In genomic region chr19:41053530-41053929, GRCm38 (mm10) we compare ENCODE assay signal across 9 mouse cellular contexts. TPM values are rescaled to one million over a fixed set of nuclear protein-coding genes. Genes with fewer than 3 reads are reported as not detected.
DNase-seq lines count a peak whose midpoint lies in the region; ATAC-seq lines count a peak whose summit lies in the region.
"Had no signal": no experiment of that assay in that cellular context is flagged by ENCODE, and none has a peak within 500 bp of the region (broad histone marks: within the 10 kb centered on the region; RNA-seq: fewer than 3 reads in every experiment).

No protein-coding gene starts in this region.

- peak; percentile 49 for DNase-seq in embryo, embryonic 10 days (ENCODE audit: low spot score)
- DNase-seq in embryo, embryonic 9.5 days (ENCODE audit: extremely low spot score), result no peak
- DNase-seq in urinary bladder, postnatal 25 days (ENCODE audit: low spot score), result peak; percentile 15
- DNase-seq in urinary bladder, postnatal 36 days (ENCODE audit: low spot score in 2 of 2), result no peak
- peak; percentile 51 for DNase-seq in kidney, postnatal 10 days
- peak; percentile 31 to 65 for DNase-seq in spleen, adult 18-20 months
- no peak for DNase-seq in forebrain, embryonic 10.5 days (ENCODE audit: extremely low spot score, low spot score)

- ATAC-seq in cerebellum, adult (ENCODE audit: insufficient number of reproducible peaks, low FRiP score, low TSS enrichment), result no peak

- H3K27me3 ChIP-seq in forebrain, embryonic 10.5 days (ENCODE audit: poor library complexity, severe bottlenecking), result no peaks in the 10 kb centered on the region
- H3K27me3 ChIP-seq: neural tube, embryonic 12.5 days had no signal

- H3K9me3 ChIP-seq in forebrain, embryonic 10.5 days, result no peaks in the 10 kb centered on the region
- H3K9me3 ChIP-seq: neural tube, embryonic 12.5 days had no signal

- H3K4me3 ChIP-seq in forebrain, embryonic 10.5 days, result no peak overlapping the region
- H3K4me3 ChIP-seq: neural tube, embryonic 12.5 days had no signal

- no peak overlapping the region for H3K27ac ChIP-seq in forebrain, embryonic 10.5 days
- H3K27ac ChIP-seq: neural tube, embryonic 12.5 days had no signal

- WGBS in forebrain, embryonic 10.5 days, result 36% methylated on average over 10 of the region's 10 CpGs

- no peaks in the 10 kb centered on the region for H3K36me3 ChIP-seq in forebrain, embryonic 10.5 days (replicated peaks)
- H3K36me3 ChIP-seq: neural tube, embryonic 12.5 days had no signal

- 0 out of 2 replicates have a peak, but pooled peaks cover 2% of the 10 kb centered on the region for H3K4me1 ChIP-seq in forebrain, embryonic 10.5 days
- H3K4me1 ChIP-seq: neural tube, embryonic 12.5 days had no signal

RNA-seq across cellular contexts. Expression of gene Opalin, which starts 23.4 kb away (rescaled TPM):
- not detected in 2 replicates for polyA plus RNA-seq in forebrain, embryonic 10.5 days (2016; fragmentation: Nextera tagmentation; extraction: Ambion mirVana)
- polyA plus RNA-seq: neural tube, embryonic 12.5 days had no signal

RNA-seq across cellular contexts. Expression of gene Dntt, which starts 24.5 kb away (rescaled TPM):
- polyA plus RNA-seq in forebrain, embryonic 10.5 days (2016; fragmentation: Nextera tagmentation; extraction: Ambion mirVana), result not detected in 2 replicates

RNA-seq across cellular contexts. Expression of gene Blnk, which starts 59.2 kb away (rescaled TPM):
- 0.16 and 0.35 TPM in 2 replicates for polyA plus RNA-seq in forebrain, embryonic 10.5 days (2016; fragmentation: Nextera tagmentation; extraction: Ambion mirVana)

Comparison
In these comparisons a context has a peak if more than half of its experiments do, and no peak if none do; other contexts are left out.
1. DNase-seq: peak in embryo, embryonic 10 days (single experiment), urinary bladder, postnatal 25 days (single experiment), kidney, postnatal 10 days (single experiment) and spleen, adult 18-20 months (2 of 2); none in embryo, embryonic 9.5 days (single experiment), urinary bladder, postnatal 36 days (0 of 2) and forebrain, embryonic 10.5 days (single experiment).